Mouse (Mus musculus) intestine, postnatal 0 days (tissue): ENCODE measurements around the gene Hmgb3. TPM values are rescaled to one million over a fixed set of nuclear protein-coding genes. Genes with fewer than 3 reads are reported as not detected.

Experiments
- ATAC-seq: fragments of 200-750 bp; cut with Nextera tagmentation; 2 replicates; pipeline ENCODE4 v1.8.0; 2017; ENCODE audit warnings: mild to moderate bottlenecking, moderate TSS enrichment, moderate library complexity
- H3K27ac ChIP-seq: fragments of 300-500 bp; sonication (generic); 2 replicates; pipeline ENCODE4 v1.5.1; 2014; ENCODE audit warnings: mild to moderate bottlenecking, low read depth, low read length, moderate library complexity
- H3K27me3 ChIP-seq: fragments of 300-500 bp; sonication (generic); replicated peaks from 2 replicates; pipeline ENCODE4 v1.6.1; 2014; ENCODE audit warnings: low read length, mixed read lengths; ENCODE audit not compliant: control insufficient read depth, insufficient read depth
- H3K36me3 ChIP-seq: fragments of 300-500 bp; sonication (generic); 2 replicates; pipeline ENCODE4 v1.6.1; 2014; ENCODE audit warnings: mild to moderate bottlenecking, moderate library complexity; ENCODE audit not compliant: control insufficient read depth, insufficient read depth
- H3K4me1 ChIP-seq: fragments of 300-500 bp; sonication (generic); replicated peaks from 2 replicates; pipeline ENCODE4 v1.6.1; 2014; ENCODE audit warnings: antibody characterized with exemption, low read length, mixed read lengths; ENCODE audit not compliant: control insufficient read depth, insufficient read depth
- H3K4me2 ChIP-seq: fragments of 300-500 bp; sonication (generic); replicated peaks from 2 replicates; pipeline ENCODE4 v1.6.1; 2014; ENCODE audit warnings: low read depth, mild to moderate bottlenecking, moderate library complexity
- H3K4me3 ChIP-seq: fragments of 300-500 bp; sonication (generic); 2 replicates; pipeline ENCODE4 v1.5.1; 2014; ENCODE audit warnings: low read depth, low read length
- H3K9ac ChIP-seq: fragments of 300-500 bp; sonication (generic); 2 replicates; pipeline ENCODE4 v1.6.1; 2014; ENCODE audit warnings: mild to moderate bottlenecking, low read depth, low read length
- H3K9me3 ChIP-seq: fragments of 300-500 bp; sonication (generic); 2 replicates; pipeline ENCODE4 v1.6.1; 2016; ENCODE audit warnings: mixed run types; ENCODE audit not compliant: control insufficient read depth
- CTCF ChIP-seq: sonication (generic); IDR thresholded peaks from 2 replicates; pipeline ENCODE4 v1.5.1; 2016; ENCODE audit warnings: low read depth, mild to moderate bottlenecking, control low read depth, antibody characterized with exemption, moderate library complexity
- WGBS: fragments of 180-500 bp; shearing (Covaris S2); extraction: QIAGEN DNeasy Blood & Tissue Kit; methylation state at CpG from one replicate; pipeline ENCODE4 v1.1.7; 2014; 5-methylcytosine and 5-hydroxymethylcytosine counted together
- polyA plus RNA-seq: library from polyadenylated mRNA; unstranded; fragments of >200 nt; fragmentation: Nextera tagmentation; extraction: Ambion mirVana; gene quantifications from 2 replicates; pipeline ENCODE4 v1.2.1, GENCODE M21; 2015

Gene Hmgb3
- polyA plus RNA-seq, 1 experiment from 2014 or later: 86.7 TPM

DNA sequence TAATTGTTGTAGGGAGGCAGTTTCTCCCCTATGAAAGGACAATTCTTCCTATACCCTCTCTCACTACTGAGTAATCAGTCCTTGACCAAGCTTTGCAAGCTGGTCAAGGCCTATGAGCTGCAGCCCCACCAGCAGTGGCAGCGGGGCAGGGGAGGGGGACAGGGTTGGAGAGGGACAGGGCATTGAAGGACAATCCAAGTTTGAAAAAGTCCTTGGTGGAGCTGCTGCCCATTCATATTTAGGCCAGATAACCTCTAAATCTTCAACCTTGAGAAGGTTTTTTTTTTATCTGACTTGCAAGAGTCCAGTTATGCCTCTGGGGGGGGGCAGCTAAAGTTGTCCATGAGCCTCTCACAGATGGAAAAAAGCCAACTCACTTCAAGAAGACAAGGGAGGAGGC lies 28.3 kb upstream of the Hmgb3 start:
- H3K36me3 ChIP-seq: no peaks in the 10 kb centered on the region
- H3K27ac ChIP-seq: no peak overlapping the region
- H3K27me3 ChIP-seq: no peaks in the 10 kb centered on the region
- TF ChIP-seq CTCF: no peak
- no peak overlapping the region for H3K4me3 ChIP-seq
- H3K4me2 ChIP-seq: no peak overlapping the region
- WGBS: 92% methylated on average over 1 of the region's 1 CpGs
- no peaks in the 10 kb centered on the region for H3K4me1 ChIP-seq
- no peak for ATAC-seq
- H3K9ac ChIP-seq: no peak overlapping the region
- H3K9me3 ChIP-seq: no peaks in the 10 kb centered on the region

DNA sequence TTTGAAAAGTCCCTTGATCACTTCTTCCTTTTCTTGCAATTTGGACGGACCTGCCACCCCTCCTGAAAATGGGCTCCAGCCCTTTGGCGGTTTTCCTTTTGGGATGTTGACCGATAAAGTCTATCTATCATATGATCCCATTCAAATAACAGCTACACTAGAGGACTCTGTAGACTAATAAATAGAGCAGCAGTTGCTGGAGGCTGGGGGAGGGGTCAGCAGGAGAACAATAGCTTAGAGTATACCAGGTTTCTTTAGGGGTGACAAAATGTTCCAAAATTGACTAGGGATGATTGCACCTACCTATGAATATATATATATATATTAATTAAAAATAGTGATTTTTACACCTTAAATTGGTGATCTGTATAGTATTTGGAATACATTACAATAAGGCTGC lies 27.6 kb upstream of the Hmgb3 start:
- Histone ChIP-seq H3K27me3 (no peaks in the 10 kb centered on the region), H3K4me3 (no peak overlapping the region), H3K9me3 (no peaks in the 10 kb centered on the region), H3K9ac (no peak overlapping the region), H3K27ac (no peak overlapping the region), H3K36me3 (no peaks in the 10 kb centered on the region), H3K4me1 (no peaks in the 10 kb centered on the region), H3K4me2 (no peak overlapping the region)
- TF ChIP-seq CTCF: no peak
- ATAC-seq: no peak
- 68% methylated on average over 3 of the region's 3 CpGs for WGBS

DNA sequence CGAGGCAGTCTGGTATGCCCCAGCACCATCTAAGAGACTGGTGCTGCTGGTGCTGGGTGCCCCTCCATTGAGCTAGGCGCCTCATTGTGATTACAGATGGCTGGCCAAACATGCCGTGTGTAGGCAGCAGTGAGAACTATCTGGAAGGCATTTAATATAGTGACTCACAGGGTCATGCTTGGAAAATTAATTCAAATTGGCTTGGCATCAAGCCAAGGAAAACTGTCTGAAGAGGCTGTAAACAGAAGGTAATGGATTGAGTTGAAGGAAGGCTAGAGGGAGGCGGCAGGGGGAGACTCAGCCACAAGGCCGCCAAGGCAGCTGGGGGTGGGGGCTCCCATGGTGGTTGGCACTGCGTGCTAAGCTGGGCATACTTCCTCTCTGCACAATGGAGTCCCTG lies 27.1 kb upstream of the Hmgb3 start:
- TF ChIP-seq CTCF: no peak
- 43% methylated on average over 6 of the region's 6 CpGs for WGBS

DNA sequence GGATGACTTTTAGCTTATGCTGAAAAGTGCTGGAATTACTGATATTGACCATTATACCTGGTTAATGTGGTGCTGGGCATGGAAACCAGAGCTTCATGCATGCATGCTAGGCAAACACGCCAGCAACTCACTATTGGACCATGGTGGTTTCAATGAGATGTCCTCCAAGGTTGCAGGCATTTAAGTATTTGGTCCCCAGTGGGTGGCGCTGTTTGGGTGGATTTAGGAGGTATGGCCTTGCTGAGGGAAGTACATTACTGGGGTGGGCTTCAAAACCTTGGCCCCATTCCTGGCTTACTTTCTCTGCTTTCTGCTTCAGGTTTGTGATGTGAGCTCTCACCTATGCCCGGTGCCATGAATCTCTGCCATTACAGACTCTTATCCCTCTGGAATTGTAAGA lies 23.1 kb upstream of the Hmgb3 start:
- Histone ChIP-seq H3K9ac (no peak overlapping the region), H3K4me1 (no peaks in the 10 kb centered on the region), H3K36me3 (no peaks in the 10 kb centered on the region), H3K27ac (no peak overlapping the region), H3K4me3 (no peak overlapping the region), H3K27me3 (no peaks in the 10 kb centered on the region), H3K9me3 (no peaks in the 10 kb centered on the region), H3K4me2 (no peak overlapping the region)
- peak; percentile 31; the same call in 1 of the 2 replicates for TF ChIP-seq CTCF
- no peak for ATAC-seq
- WGBS: 69% methylated on average over 3 of the region's 3 CpGs

More for the DNA sequence above, 27.1 kb upstream of the Hmgb3 start:
- Histone ChIP-seq H3K4me3 (no peak overlapping the region), H3K36me3 (no peaks in the 10 kb centered on the region), H3K4me1 (no peaks in the 10 kb centered on the region), H3K9ac (no peak overlapping the region), H3K9me3 (no peaks in the 10 kb centered on the region), H3K27ac (no peak overlapping the region), H3K4me2 (no peak overlapping the region), H3K27me3 (no peaks in the 10 kb centered on the region)
- ATAC-seq: no peak

DNA sequence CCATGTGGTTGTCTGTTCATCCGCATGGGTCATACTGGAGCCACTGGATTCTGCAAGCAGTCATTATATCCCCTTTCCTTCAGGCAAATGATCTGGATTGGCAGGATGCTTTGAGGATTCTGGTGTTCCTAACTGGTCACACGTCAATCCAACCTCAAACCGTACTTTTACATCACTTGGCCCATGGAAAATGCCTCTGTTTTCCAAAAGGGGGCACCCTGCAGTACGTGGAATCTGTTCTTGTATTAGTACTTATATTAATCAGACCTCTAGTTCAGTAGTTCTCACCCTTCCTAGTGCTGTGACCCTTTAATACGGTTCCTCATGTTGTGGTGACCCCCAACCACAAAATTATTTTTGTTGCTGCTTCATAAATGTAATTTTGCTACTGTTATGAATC lies 21.6 kb upstream of the Hmgb3 start:
- Histone ChIP-seq H3K27ac (no peak overlapping the region), H3K27me3 (no peaks in the 10 kb centered on the region), H3K4me2 (no peak overlapping the region), H3K9me3 (no peaks in the 10 kb centered on the region), H3K4me1 (no peaks in the 10 kb centered on the region), H3K36me3 (no peaks in the 10 kb centered on the region), H3K9ac (no peak overlapping the region), H3K4me3 (no peak overlapping the region)
- no peak for ATAC-seq
- WGBS: 81% methylated on average over 5 of the region's 5 CpGs
- peak; percentile 32 for TF ChIP-seq CTCF

DNA sequence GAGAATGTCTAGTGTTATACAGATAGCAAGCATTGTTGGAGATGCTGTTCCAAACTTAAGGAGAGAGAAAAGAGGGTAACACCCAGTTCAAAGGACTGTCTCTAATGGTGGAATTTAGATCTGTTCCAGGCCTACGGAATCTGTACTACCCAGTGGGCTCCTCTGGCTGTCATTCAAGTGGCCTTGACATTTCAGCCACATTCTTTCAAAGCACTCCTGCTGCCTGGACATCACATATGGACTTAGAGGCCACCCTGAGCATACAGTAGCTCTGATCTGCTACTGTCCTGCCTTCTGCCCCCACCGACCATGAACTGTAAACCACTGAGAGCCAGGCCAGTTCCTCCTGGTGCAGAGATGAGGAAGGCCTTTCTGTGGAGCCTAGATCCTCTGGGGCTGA lies 17.9 kb upstream of the Hmgb3 start:
- Histone ChIP-seq H3K9ac (no peak overlapping the region), H3K9me3 (no peaks in the 10 kb centered on the region), H3K27me3 (no peaks in the 10 kb centered on the region), H3K4me1 (no peaks in the 10 kb centered on the region), H3K4me3 (no peak overlapping the region), H3K4me2 (no peak overlapping the region), H3K27ac (no peak overlapping the region), H3K36me3 (no peaks in the 10 kb centered on the region)
- WGBS: 77% methylated on average over 2 of the region's 2 CpGs
- no peak for TF ChIP-seq CTCF
- no peak for ATAC-seq
